Mouse (Mus musculus) layer of hippocampus, postnatal 14 days (tissue): ENCODE results near the gene Col18a1. TPM values are rescaled to one million over a fixed set of nuclear protein-coding genes. Genes with fewer than 3 reads are reported as not detected.
A peak's percentile ranks its signal among the peaks of the same experiment; 100 is the strongest.

Experiments
- DNase-seq, 2 experiments: peaks; one replicate each; pipeline ENCODE4 v3.0.0; 2021 to 2022; ENCODE audit warnings: low spot score in 2 of 2, mixed read lengths in 1 of 2
- total RNA-seq, 2 experiments: library from RNA; stranded (reverse); gene quantifications; 2 replicates each; pipeline ENCODE4 v1.2.3; 2021

Col18a1 gene
- total RNA-seq, 2 experiments from 2014 or later = 7.3 to 9.8 TPM

- DNase-seq = no peak
These were observed 91.9 kb downstream of the Col18a1 start for GRCm38 (mm10) chr10:77074276-77074974.

DNA sequence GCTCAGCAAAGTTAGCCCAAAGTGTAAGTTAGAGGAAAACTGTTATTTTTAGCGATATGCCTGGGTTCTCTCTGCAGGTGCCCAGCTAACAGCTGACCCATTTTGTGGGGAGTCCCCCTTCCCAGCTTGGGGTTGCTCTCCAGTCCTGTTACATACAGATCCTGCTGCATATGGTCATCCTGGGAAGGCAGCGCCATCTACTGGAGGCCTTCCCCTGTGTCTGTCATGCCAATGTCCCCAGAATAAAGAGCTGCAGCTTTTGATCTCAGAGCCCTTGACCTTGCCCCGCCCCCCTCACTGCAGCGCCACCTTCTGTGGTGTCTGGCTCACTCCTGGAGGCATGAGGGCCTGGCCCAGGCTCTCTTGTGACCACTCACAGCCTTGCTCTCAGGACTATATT is 96.3 kb downstream of the Col18a1 start:
- DNase-seq = peak; percentile 28 to 40

- no peak for DNase-seq
These were observed 97.9 kb downstream of the Col18a1 start for GRCm38 (mm10) chr10:77068469-77068868.

DNA sequence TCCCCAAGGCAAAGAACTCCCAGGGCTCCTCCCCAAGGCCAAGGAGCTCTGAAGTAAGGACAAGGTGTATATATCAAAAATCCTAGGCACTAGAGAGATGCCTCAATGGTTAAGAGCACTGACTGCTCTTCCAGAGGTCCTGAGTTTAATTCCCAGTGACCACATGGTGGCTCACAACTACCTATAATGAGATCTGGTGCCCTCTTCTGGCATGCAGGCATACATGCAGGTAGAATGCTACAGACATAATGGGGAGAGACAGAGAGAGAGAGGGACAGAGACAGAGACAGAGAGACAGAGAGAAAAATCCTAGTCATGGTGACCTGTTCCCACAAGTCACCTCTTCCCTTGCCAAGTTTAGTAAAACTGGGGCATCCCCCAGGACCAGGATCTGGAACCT is 101.7 kb downstream of the Col18a1 start:
- no peak for DNase-seq

GRCm38 (mm10) chr10:77064239-77064638 is 102.1 kb downstream of the Col18a1 start:
- DNase-seq = no peak

- DNase-seq = peak in 1 of 2 experiments; percentile 10
These were observed 103.8 kb downstream of the Col18a1 start for GRCm38 (mm10) chr10:77062393-77063010.

DNA sequence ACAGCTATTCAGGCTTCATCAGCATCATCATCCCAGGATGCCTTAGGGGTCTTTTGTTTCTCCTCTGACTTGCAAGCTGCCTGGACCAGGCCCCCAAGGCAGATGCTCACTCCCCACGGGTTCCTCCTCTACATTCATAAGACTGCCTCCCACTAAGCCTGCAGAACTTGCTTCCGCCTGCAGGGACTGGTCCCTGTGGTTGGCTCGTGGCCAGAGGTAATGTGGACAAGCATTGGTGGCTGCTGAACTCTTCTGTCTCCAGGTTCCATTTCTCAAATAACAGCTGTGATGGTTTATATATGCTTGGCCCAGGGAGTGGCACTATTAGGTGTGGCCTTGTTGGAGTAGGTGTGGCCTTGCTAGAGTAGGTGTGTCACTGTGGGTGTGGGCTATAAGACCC is 104.9 kb downstream of the Col18a1 start:
- DNase-seq = no peak

DNA sequence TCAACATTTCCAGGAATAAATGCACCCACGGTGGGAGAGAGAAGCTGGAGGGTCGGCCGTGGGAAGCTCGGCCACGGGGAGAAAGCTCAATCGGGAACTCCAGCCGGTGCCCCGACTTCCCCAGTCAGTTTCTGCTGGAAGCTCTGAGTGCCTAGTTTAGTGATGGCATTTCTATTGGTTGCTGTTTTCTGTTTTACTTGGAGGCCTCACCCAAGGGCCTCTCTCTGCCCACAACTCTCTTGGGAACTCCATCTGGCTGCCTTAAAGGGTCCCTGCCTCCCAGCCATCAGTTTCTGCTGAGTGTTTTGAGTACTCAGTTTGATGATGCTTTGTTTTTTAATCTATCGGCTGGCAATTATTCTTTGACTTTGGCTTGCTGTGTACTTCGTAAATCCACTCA is 109.6 kb downstream of the Col18a1 start:
- no peak for DNase-seq

DNA sequence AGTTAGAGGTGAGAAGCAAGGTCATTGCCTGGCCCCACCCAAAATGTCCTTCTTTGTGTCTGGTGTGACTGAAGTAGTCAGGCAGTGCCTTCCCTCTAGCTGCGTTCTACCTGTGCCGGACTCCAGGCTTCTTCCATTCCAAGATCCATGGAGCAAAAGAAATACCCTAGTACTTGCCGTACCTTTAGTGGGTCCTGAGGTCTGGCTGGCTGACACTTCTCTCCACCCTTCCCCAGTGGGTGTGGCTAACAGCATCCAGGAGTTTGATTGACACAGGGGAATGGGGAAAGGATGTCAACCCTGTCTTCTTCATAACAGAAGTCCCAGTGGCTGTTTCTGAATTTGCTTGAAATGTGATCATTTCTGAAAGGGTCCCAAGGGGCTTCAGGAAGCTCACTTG is 117.7 kb downstream of the Col18a1 start:
- DNase-seq = no peak

- DNase-seq = no peak
These were observed 118.2 kb downstream of the Col18a1 start for GRCm38 (mm10) chr10:77048196-77048595.

DNA sequence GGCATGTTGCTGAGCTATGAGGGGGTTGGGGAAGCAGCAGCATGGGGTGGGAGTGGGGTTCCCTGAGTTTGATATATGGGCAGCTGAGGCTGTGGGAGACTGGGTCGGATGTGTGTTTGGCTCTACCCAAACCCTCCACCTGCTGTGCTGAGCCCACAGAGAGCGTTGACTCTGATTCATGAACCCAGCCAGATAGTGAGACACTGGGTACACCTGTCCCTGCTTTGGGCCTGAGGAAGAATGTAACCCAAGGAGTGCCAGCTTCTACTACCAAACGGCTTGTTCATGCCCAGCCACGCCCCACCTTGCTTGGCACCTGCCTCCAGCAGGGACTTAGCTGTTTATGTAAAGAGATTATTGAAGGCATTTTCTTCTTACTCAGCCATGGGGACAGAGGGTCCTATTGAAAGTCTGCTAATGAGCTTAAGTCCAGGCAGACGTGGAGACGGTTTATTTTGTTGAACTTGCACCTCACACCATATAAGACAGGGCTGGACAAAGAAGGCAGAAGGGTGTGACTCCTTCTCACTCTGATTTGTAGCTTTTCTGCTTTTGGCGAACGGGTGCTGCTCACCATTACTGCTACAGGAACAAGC is 127.7 kb downstream of the Col18a1 start:
- no peak for DNase-seq

GRCm38 (mm10) chr10:77035487-77035886 is 130.9 kb downstream of the Col18a1 start:
- peak in 1 of 2 experiments; percentile 15 for DNase-seq

GRCm38 (mm10) chr10:77033323-77034025 is 132.9 kb downstream of the Col18a1 start:
- peak in 1 of 2 experiments; percentile 66 for DNase-seq

GRCm38 (mm10) chr10:77032591-77033322 is 133.6 kb downstream of the Col18a1 start:
- peak; percentile 90 to 96 for DNase-seq

GRCm38 (mm10) chr10:77031768-77032375 is 134.5 kb downstream of the Col18a1 start, which contains the start of gene Slc19a1:
Gene Slc19a1 (plus strand): TSS chr10:77032241.
- DNase-seq = no peak

DNA sequence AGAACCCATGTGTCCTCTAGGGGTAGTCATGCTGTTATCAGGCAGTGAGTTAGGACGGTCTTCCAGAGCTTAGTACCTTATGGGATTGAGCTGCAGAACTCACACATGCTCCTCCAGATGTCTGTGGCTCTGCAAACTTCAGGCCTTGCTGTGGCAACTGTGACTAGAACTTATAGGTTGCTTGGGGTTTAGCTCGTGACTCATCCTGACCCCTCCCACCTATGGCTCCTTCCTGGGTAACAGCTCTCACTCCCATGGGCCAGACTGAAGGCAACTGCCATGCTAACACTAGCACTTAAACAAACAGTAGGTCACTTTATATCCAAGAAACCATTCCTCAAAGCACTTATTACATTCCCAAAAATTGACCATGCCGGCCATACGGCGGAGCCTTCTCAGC is 135.7 kb downstream of the Col18a1 start:
- DNase-seq = no peak

DNA sequence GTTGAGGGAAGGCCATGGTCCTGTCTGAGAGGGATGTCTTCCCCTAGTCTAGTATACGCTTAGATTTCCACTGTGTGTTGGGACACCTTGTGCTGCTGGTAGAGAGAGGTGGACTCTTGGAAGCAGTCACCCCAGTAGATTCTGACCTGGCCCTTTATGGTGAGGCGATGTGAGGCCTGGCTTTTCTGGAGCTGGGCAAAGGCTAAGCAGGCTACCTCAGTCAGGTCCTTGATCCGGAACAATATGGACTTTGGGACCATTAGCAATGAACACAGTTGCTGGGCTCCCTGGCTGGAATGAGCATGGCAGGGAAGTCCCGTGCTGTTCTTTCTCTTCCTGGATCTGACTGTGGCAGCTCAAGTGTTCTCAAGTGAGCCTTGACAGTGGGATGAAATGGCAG is 136.6 kb downstream of the Col18a1 start:
- no peak for DNase-seq

DNA sequence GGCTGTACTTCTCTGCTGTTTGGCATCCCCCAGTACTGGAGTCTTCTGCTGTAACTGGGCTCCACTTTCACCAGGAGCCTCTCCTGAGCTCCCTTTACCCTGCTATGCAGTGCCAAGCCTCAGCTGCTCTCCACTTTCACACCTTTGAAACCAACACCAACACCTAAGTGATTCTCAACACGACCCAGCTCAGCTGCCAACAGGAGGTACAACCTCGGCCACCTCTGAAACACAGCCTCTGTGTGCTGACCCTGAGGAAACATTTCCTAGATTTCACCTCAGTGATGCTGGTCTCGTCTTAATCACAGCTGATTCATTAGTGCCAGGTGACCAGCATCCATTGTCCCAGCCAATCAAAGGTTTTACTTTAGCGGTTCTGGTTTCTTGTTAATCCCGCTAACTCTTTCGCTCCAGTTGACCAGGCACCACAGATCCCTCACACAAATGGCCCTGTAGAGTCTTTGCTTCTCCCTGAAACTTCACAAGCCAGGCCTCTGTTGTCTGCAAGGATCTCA is 137.5 kb downstream of the Col18a1 start:
- DNase-seq = no peak

DNA sequence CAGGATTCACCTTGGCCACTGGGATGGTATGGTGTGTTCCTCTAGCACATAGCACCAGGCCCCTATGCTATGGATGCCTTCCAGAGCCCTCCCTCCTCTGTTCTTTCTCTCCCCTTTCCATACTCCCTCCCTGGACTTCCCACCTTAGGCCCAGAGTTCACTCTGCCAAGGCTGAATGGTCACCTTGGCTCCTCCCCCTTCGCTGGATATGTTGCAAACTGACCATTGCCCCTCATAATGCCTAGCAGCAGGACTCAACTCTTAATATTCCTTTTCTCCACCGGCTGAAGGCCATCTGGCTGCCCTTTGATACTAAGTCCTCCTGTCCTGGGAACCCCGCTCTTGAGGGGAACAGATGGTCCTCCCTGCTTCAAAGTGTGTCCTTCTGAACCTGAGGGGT is 139.4 kb downstream of the Col18a1 start:
- no peak for DNase-seq

GRCm38 (mm10) chr10:77024231-77024630 is 142.1 kb downstream of the Col18a1 start:
- no peak for DNase-seq
